In the genomic region with DNA sequence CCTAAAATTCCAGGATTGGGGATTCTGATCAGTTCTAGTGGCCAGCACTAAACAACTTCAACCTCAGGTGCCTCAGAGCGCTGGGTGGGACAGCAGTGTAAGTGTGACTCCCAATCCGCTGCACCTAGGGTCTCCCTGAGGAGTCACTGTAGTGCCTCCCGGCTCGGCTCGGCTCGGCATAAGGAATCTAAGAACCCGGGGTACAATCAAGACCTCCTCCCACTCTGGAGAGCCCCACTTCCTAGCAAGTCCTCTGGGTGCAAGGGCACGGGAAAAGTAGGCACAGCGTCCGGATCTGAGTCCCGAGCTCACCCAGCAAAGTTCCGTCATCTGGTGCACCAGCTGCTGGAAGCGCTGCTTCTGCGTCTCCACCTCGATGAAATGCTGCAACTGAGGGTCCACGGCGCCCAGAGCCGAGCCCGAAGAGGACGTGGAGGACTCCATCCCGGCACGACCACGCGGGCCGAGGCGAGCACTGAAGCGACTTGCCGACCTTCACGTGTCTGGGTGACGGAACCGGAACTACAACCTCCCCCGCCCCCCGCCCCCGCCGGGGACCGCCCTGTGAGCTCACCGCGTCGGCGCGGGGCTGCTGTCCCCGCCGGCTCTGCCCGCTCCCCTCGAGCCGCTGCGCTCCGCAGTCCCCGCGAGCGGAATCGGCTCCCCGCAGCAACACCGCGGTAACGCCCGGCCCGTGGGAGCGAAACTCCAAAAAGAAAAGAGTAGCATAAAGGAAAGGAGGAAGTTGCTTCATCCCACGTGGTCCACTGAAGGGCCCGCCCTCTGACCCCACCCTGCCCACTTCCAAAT, we compare ENCODE assay signal across 8 mouse cellular contexts. TPM values are rescaled to one million over a fixed set of nuclear protein-coding genes. Genes with fewer than 3 reads are reported as not detected.
A peak's percentile ranks its signal among the peaks of the same experiment; 100 is the strongest.
DNase-seq lines count a peak whose midpoint lies in the region; ATAC-seq and TF ChIP-seq lines count a peak whose summit lies in the region.

TSS of gene Timm8a1 (minus strand) at position 721 of the 810 bp plus-strand sequence.

- H3K9me3 ChIP-seq in intestine, postnatal 0 days (ENCODE audit: control insufficient read depth) = no peaks in the 10 kb centered on the region
- no peaks in the 10 kb centered on the region for H3K9me3 ChIP-seq in limb, embryonic 13.5 days
- H3K9me3 ChIP-seq in midbrain, embryonic 14.5 days (ENCODE audit: control insufficient read depth, low read length) = no peaks in the 10 kb centered on the region

- no peak for TF ChIP-seq CTCF in intestine, postnatal 0 days (IDR thresholded peaks at IDR 0.05; ENCODE audit: low read depth)

- peak; percentile 84 for ATAC-seq in granulocyte monocyte progenitor cell, adult 5-6 weeks (replicated peaks; ENCODE audit: poor library complexity, severe bottlenecking)
- ATAC-seq in intestine, postnatal 0 days = peak; percentile 93
- ATAC-seq in limb, embryonic 13.5 days (ENCODE audit: low FRiP score, low read depth) = peak; percentile 93
- ATAC-seq in midbrain, embryonic 14.5 days (ENCODE audit: low FRiP score, low TSS enrichment) = peak; percentile 91

- peak within 1 kb of the TSS; percentile 54 for H3K9ac ChIP-seq in intestine, postnatal 0 days (ENCODE audit: low read depth, low read length)
- H3K9ac ChIP-seq in limb, embryonic 13.5 days = peak within 1 kb of the TSS; percentile 69
- H3K9ac ChIP-seq in midbrain, embryonic 14.5 days (replicated peaks; ENCODE audit: low read length) = peak within 1 kb of the TSS; percentile 53

- H3K27ac ChIP-seq in intestine, postnatal 0 days (ENCODE audit: low read depth, low read length) = peak within 1 kb of the TSS; percentile 87
- peak within 1 kb of the TSS; percentile 70 for H3K27ac ChIP-seq in limb, embryonic 13.5 days
- H3K27ac ChIP-seq in midbrain, embryonic 14.5 days (replicated peaks; ENCODE audit: low read depth, low read length) = 0 out of 2 replicates have a peak within 1 kb of the TSS, but pooled peaks have one; percentile 20

- H3K4me2 ChIP-seq in intestine, postnatal 0 days (replicated peaks; ENCODE audit: low read depth) = peak within 1 kb of the TSS; percentile 69
- H3K4me2 ChIP-seq in limb, embryonic 13.5 days (replicated peaks) = peak within 1 kb of the TSS; percentile 67
- H3K4me2 ChIP-seq in midbrain, embryonic 14.5 days (ENCODE audit: low read length) = peak within 1 kb of the TSS; percentile 62

- peak; percentile 15 for DNase-seq in layer of hippocampus, adult 11-12 months (ENCODE audit: low spot score)
- DNase-seq in layer of hippocampus, adult 9-10 months (ENCODE audit: low spot score) = no peak
- peak; percentile 75 for DNase-seq in embryo, embryonic 9.5 days (ENCODE audit: extremely low spot score)
- peak; percentile 71 for DNase-seq in midbrain, embryonic 14.5 days
- peak; percentile 43 to 55 for DNase-seq in spleen, adult 18-20 months

- peak within 1 kb of the TSS; percentile 52 for H3K4me3 ChIP-seq in intestine, postnatal 0 days (ENCODE audit: low read depth, low read length)
- peak within 1 kb of the TSS; percentile 56 for H3K4me3 ChIP-seq in limb, embryonic 13.5 days
- H3K4me3 ChIP-seq in midbrain, embryonic 14.5 days (replicated peaks; ENCODE audit: low read depth, low read length) = peak within 1 kb of the TSS; percentile 44

- no peaks in the 10 kb centered on the region for H3K27me3 ChIP-seq in intestine, postnatal 0 days (replicated peaks; ENCODE audit: control insufficient read depth, insufficient read depth, low read length)
- peaks cover 5% of the 10 kb centered on the region; the same call in 1 of the 2 replicates for H3K27me3 ChIP-seq in limb, embryonic 13.5 days
- no peaks in the 10 kb centered on the region for H3K27me3 ChIP-seq in midbrain, embryonic 14.5 days (ENCODE audit: control insufficient read depth, insufficient read depth, low read length)

- 25% methylated on average over 37 of the region's 61 CpGs for WGBS in intestine, postnatal 0 days
- 25% methylated on average over 32 of the region's 61 CpGs for WGBS in limb, embryonic 13.5 days
- 24% methylated on average over 37 of the region's 61 CpGs for WGBS in midbrain, embryonic 14.5 days

- H3K36me3 ChIP-seq in intestine, postnatal 0 days (ENCODE audit: control insufficient read depth, insufficient read depth) = no peaks in the 10 kb centered on the region
- no peaks in the 10 kb centered on the region for H3K36me3 ChIP-seq in limb, embryonic 13.5 days
- no peaks in the 10 kb centered on the region for H3K36me3 ChIP-seq in midbrain, embryonic 14.5 days (ENCODE audit: control insufficient read depth, insufficient read depth, low read length)

- no peaks in the 10 kb centered on the region for H3K4me1 ChIP-seq in intestine, postnatal 0 days (replicated peaks; ENCODE audit: control insufficient read depth, insufficient read depth, low read length)
- no peaks in the 10 kb centered on the region for H3K4me1 ChIP-seq in limb, embryonic 13.5 days
- H3K4me1 ChIP-seq in midbrain, embryonic 14.5 days (ENCODE audit: control insufficient read depth, insufficient read depth, low read length) = no peaks in the 10 kb centered on the region

RNA-seq across cellular contexts. Expression of gene Timm8a1, which starts in this region (rescaled TPM):
- total RNA-seq in granulocyte monocyte progenitor cell, adult 5-6 weeks (2014; fragmentation: Nextera tagmentation) = 87.1 and 92.8 TPM in 2 replicates
- total RNA-seq in granulocyte monocyte progenitor cell, adult 5-6 weeks (2017) = 166 and 192 TPM in 2 replicates
- polyA plus RNA-seq in intestine, postnatal 0 days (2015; fragmentation: Nextera tagmentation; extraction: Ambion mirVana) = 68.6 and 71.5 TPM in 2 replicates
- 69.0 and 72.7 TPM in 2 replicates for polyA plus RNA-seq in limb, embryonic 13.5 days (2015; fragmentation: Nextera tagmentation; extraction: Ambion mirVana)
- 41.4 and 47.1 TPM in 2 replicates for polyA plus RNA-seq in midbrain, embryonic 14.5 days (2014; fragmentation: Nextera tagmentation; extraction: Ambion mirVana)

Comparison
In these comparisons a context has a peak if more than half of its experiments do, and no peak if none do; other contexts are left out.
1. H3K27ac ChIP-seq: peak in every context shown above with its lines; median percentile 87 in intestine, postnatal 0 days; 70 in limb, embryonic 13.5 days; 20 in midbrain, embryonic 14.5 days.